Mouse (Mus musculus) adrenal gland, postnatal 36 days (tissue): Measurements from ENCODE around the gene Rab3b. TPM values are rescaled to one million over a fixed set of nuclear protein-coding genes. Genes with fewer than 3 reads are reported as not detected.
A peak's percentile ranks its signal among the peaks of the same experiment; 100 is the strongest.

Experiments
- DNase-seq, 2 experiments: peaks; one replicate each; pipeline ENCODE4 v3.0.0; 2021; ENCODE audit warnings: mixed read lengths in 1 of 2
- total RNA-seq, 2 experiments: library from RNA; stranded (reverse); gene quantifications; 2 replicates each; pipeline ENCODE4 v1.2.3; 2021

The Rab3b gene
- total RNA-seq, 2 experiments from 2014 or later = 30.7 to 37.6 TPM

- DNase-seq = no peak
Measured at GRCm38 (mm10) chr4:108951663-108952062, 72.8 kb downstream of the Rab3b start.

- no peak for DNase-seq
Measured at GRCm38 (mm10) chr4:108959696-108960095, 80.8 kb downstream of the Rab3b start.

- no peak for DNase-seq
Measured at GRCm38 (mm10) chr4:108960619-108961460, 82.0 kb downstream of the Rab3b start.

GRCm38 (mm10) chr4:108963017-108963416 lies 84.2 kb downstream of the Rab3b start:
- no peak for DNase-seq

- no peak for DNase-seq
Measured at GRCm38 (mm10) chr4:108969517-108969916, 90.7 kb downstream of the Rab3b start.

- DNase-seq = no peak
Measured at GRCm38 (mm10) chr4:108971054-108971453, 92.2 kb downstream of the Rab3b start.

- peak; percentile 32 to 58 for DNase-seq
Measured at GRCm38 (mm10) chr4:108976458-108977071, 97.7 kb downstream of the Rab3b start.

- DNase-seq = no peak
Measured at GRCm38 (mm10) chr4:108986833-108987472, 108.1 kb downstream of the Rab3b start.

- DNase-seq = no peak
Measured at GRCm38 (mm10) chr4:108987473-108987842, 108.6 kb downstream of the Rab3b start.

GRCm38 (mm10) chr4:108989430-108989829 lies 110.6 kb downstream of the Rab3b start:
- DNase-seq = no peak

GRCm38 (mm10) chr4:108990032-108990431 lies 111.2 kb downstream of the Rab3b start:
- DNase-seq = no peak

- DNase-seq = no peak
Measured at GRCm38 (mm10) chr4:108990571-108990970, 111.7 kb downstream of the Rab3b start.

GRCm38 (mm10) chr4:108991811-108992210 lies 112.9 kb downstream of the Rab3b start:
- no peak for DNase-seq

Other genes with a start within 250 kb of the Rab3b start
- gene 3110021N24Rik, start 159.4 kb upstream of the Rab3b start, total RNA-seq = under 1 TPM; 0.23 to 0.56 TPM
- gene Zfyve9, start 98.3 kb upstream of the Rab3b start, total RNA-seq = 10 to 100 TPM; 26.3 to 31.3 TPM
- 100 to 1,000 TPM; 112 to 159 TPM for gene Btf3l4, start 45.4 kb upstream of the Rab3b start, total RNA-seq
- gene Txndc12, start 44.5 kb upstream of the Rab3b start, total RNA-seq = 10 to 100 TPM; 70.8 to 71.6 TPM
- 10 to 100 TPM; 33.4 to 39.0 TPM for gene Kti12, start 31.3 kb upstream of the Rab3b start, total RNA-seq
- gene A730015C16Rik, start 30.4 kb upstream of the Rab3b start, total RNA-seq = not detected
- 100 to 1,000 TPM; 115 to 125 TPM for gene Nrd1, start 121.6 kb downstream of the Rab3b start, total RNA-seq